In genomic region chr13:17084946-17085852, GRCm38 (mm10) we compare ENCODE assay signal across 18 mouse cellular contexts.
A peak's percentile ranks its signal among the peaks of the same experiment; 100 is the strongest.
DNase-seq lines count a peak whose midpoint lies in the region; ATAC-seq lines count a peak whose summit lies in the region.
"Had no signal": no experiment of that assay in that cellular context is flagged by ENCODE, and none has a peak within 500 bp of the region (broad histone marks: within the 10 kb centered on the region; RNA-seq: fewer than 3 reads in every experiment).

No protein-coding gene starts in this region.

- H3K36me3 ChIP-seq in limb, embryonic 11.5 days (ENCODE audit: control insufficient read depth, insufficient read depth, low read length): no peaks in the 10 kb centered on the region
- no peaks in the 10 kb centered on the region for H3K36me3 ChIP-seq in limb, embryonic 10.5 days
- H3K36me3 ChIP-seq in embryonic facial prominence, embryonic 10.5 days (replicated peaks): no peaks in the 10 kb centered on the region
- H3K36me3 ChIP-seq: hindbrain, embryonic 15.5 days; liver, embryonic 12.5 days had no signal

- ATAC-seq in limb, embryonic 11.5 days (ENCODE audit: insufficient number of reproducible peaks, low FRiP score, low TSS enrichment, low read depth): peak; percentile 69; the same call in 1 of the 2 replicates
- ATAC-seq: activated CD4-positive, CD25-positive, alpha-beta regulatory T cell, adult 4 months; forebrain, embryonic 16.5 days; liver, embryonic 12.5 days had no signal

- no peaks in the 10 kb centered on the region for H3K27me3 ChIP-seq in limb, embryonic 11.5 days (ENCODE audit: control insufficient read depth, insufficient read depth, low read length)
- H3K27me3 ChIP-seq in limb, embryonic 10.5 days (ENCODE audit: low read depth, poor library complexity, severe bottlenecking): no peaks in the 10 kb centered on the region
- H3K27me3 ChIP-seq in embryonic facial prominence, embryonic 10.5 days (replicated peaks; ENCODE audit: low read depth, poor library complexity, severe bottlenecking): no peaks in the 10 kb centered on the region
- H3K27me3 ChIP-seq: hindbrain, embryonic 15.5 days; liver, embryonic 12.5 days had no signal

- no peak overlapping the region for H3K4me3 ChIP-seq in limb, embryonic 11.5 days (ENCODE audit: low read depth, low read length)
- no peak overlapping the region for H3K4me3 ChIP-seq in limb, embryonic 10.5 days
- no peak overlapping the region for H3K4me3 ChIP-seq in embryonic facial prominence, embryonic 10.5 days
- H3K4me3 ChIP-seq: hindbrain, embryonic 15.5 days; left cerebral cortex, adult 2 months; liver, embryonic 12.5 days had no signal

- 46% methylated on average over 6 of the region's 6 CpGs for WGBS in limb, embryonic 11.5 days
- 49% methylated on average over 6 of the region's 6 CpGs for WGBS in limb, embryonic 10.5 days
- 55% methylated on average over 6 of the region's 6 CpGs for WGBS in embryonic facial prominence, embryonic 10.5 days

- no peaks in the 10 kb centered on the region for H3K9me3 ChIP-seq in limb, embryonic 11.5 days (ENCODE audit: control insufficient read depth, low read length)
- H3K9me3 ChIP-seq in limb, embryonic 10.5 days (replicated peaks): no peaks in the 10 kb centered on the region
- H3K9me3 ChIP-seq in embryonic facial prominence, embryonic 10.5 days: no peaks in the 10 kb centered on the region
- H3K9me3 ChIP-seq: hindbrain, embryonic 15.5 days; liver, embryonic 12.5 days had no signal

- H3K9ac ChIP-seq in limb, embryonic 11.5 days (ENCODE audit: low read length): no peak overlapping the region
- H3K9ac ChIP-seq: hindbrain, embryonic 15.5 days; liver, embryonic 12.5 days had no signal

- H3K4me2 ChIP-seq in limb, embryonic 11.5 days (ENCODE audit: low read depth, severe bottlenecking): no peak overlapping the region
- H3K4me2 ChIP-seq: heart, embryonic 11.5 days; hindbrain, embryonic 15.5 days; liver, embryonic 12.5 days had no signal

- H3K4me1 ChIP-seq in limb, embryonic 11.5 days (ENCODE audit: control insufficient read depth, insufficient read depth, low read length): no peaks in the 10 kb centered on the region
- H3K4me1 ChIP-seq in limb, embryonic 10.5 days: peaks cover 24% of the 10 kb centered on the region; the same call in 1 of the 2 replicates
- H3K4me1 ChIP-seq in embryonic facial prominence, embryonic 10.5 days: peaks cover 20% of the 10 kb centered on the region
- H3K4me1 ChIP-seq: hindbrain, embryonic 15.5 days; liver, embryonic 12.5 days had no signal

- peak; percentile 8 for DNase-seq in embryo, embryonic 10.5 days (ENCODE audit: low spot score)
- no peak for DNase-seq in embryo, embryonic 9.5 days (ENCODE audit: extremely low spot score)
- DNase-seq in limb, embryonic 11.5 days (ENCODE audit: low spot score): no peak
- no peak for DNase-seq in limb, embryonic 10.5 days (ENCODE audit: low spot score)
- peak; percentile 17 for DNase-seq in embryonic facial prominence, embryonic 10.5 days (ENCODE audit: low spot score)
- DNase-seq in forelimb bud, embryonic 11.5 days (ENCODE audit: low read depth, low spot score): peak; percentile 28
- DNase-seq in adrenal gland, adult (ENCODE audit: inconsistent age in 2 of 2, low spot score in 1 of 2): no peak
- DNase-seq in frontal cortex, postnatal 10 days (ENCODE audit: low spot score in 2 of 2): no peak
- DNase-seq: adrenal gland, postnatal 10 days; cerebellum, adult 18-20 months; kidney, adult 2 months; lung, adult 18-20 months had no signal

- H3K27ac ChIP-seq in limb, embryonic 11.5 days (replicated peaks; ENCODE audit: low read depth, low read length): no peak overlapping the region
- no peak overlapping the region for H3K27ac ChIP-seq in limb, embryonic 10.5 days
- H3K27ac ChIP-seq in embryonic facial prominence, embryonic 10.5 days (replicated peaks): peak overlapping the region; percentile 25; the same call in 1 of the 2 replicates
- H3K27ac ChIP-seq: hindbrain, embryonic 15.5 days; left cerebral cortex, adult 2 months; liver, embryonic 12.5 days had no signal

Comparison
In these comparisons a context has a peak if more than half of its experiments do, and no peak if none do; other contexts are left out.
1. DNase-seq: peak in embryo, embryonic 10.5 days (single experiment), embryonic facial prominence, embryonic 10.5 days (single experiment) and forelimb bud, embryonic 11.5 days (single experiment); none in embryo, embryonic 9.5 days (single experiment), limb, embryonic 11.5 days (single experiment), limb, embryonic 10.5 days (single experiment), adrenal gland, adult (0 of 2) and frontal cortex, postnatal 10 days (0 of 2).